Mouse (Mus musculus): ENCODE results near the gene Smndc1. TPM values are rescaled to one million over a fixed set of nuclear protein-coding genes. Genes with fewer than 3 reads are reported as not detected.

Gene Smndc1
- 42.4 and 43.5 TPM in 2 replicates for polyA plus RNA-seq (2014; fragmentation: Nextera tagmentation; extraction: Ambion mirVana)

DNA sequence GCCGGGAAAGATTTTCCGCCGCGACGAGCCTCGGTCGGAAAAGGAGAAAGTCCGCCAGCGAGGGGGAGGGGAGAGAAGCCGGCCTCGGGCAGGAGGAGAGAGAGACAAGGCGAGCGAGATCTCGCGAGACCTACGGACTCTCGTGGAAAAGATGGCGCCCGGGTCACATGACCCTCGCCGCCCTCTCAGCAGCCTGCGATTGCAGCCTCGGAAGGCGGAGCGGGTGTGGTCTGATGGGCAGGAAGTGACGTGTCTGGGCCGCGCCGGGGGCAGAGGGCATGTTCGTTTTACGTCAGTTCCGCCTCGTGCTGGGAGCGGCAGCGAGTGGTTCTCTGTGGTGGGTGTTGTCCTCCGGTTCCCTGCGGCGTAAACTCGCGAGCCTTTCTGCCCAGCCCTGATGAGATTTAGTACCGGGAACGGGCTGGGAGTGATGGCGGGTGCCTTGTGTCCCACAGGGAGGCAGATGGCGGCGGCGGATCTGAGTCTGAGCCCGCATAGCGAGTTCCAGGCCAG is at the start of gene Smndc1:
Gene Smndc1, minus strand, starts transcription at position 84 of the 513 bp plus-strand sequence.
- peaks cover 9% of the 10 kb centered on the region for H3K4me1 ChIP-seq (ENCODE audit: control insufficient read depth, insufficient read depth, low read length)
- H3K36me3 ChIP-seq (ENCODE audit: control insufficient read depth, insufficient read depth, low read length), result peaks cover 30% of the 10 kb centered on the region
- ATAC-seq (ENCODE audit: insufficient number of reproducible peaks, insufficient read depth, low FRiP score, low read depth), result peak; percentile 97
- peak within 1 kb of the TSS; percentile 99 for H3K4me3 ChIP-seq (ENCODE audit: low read depth, low read length)
- under 1% methylated on average over 48 of the region's 48 CpGs for whole genome bisulfite sequencing
- no peaks in the 10 kb centered on the region for H3K27me3 ChIP-seq (ENCODE audit: control insufficient read depth, insufficient read depth, low read length)
- peak within 1 kb of the TSS; percentile 99 for H3K9ac ChIP-seq (replicated peaks; ENCODE audit: low read depth, low read length)
- peak within 1 kb of the TSS; percentile 56 for H3K4me2 ChIP-seq (replicated peaks; ENCODE audit: low read depth, low read length)
- H3K9me3 ChIP-seq (ENCODE audit: control insufficient read depth, low read depth, low read length), result no peaks in the 10 kb centered on the region
- H3K27ac ChIP-seq (ENCODE audit: low read length), result peak within 1 kb of the TSS; percentile 99

DNA sequence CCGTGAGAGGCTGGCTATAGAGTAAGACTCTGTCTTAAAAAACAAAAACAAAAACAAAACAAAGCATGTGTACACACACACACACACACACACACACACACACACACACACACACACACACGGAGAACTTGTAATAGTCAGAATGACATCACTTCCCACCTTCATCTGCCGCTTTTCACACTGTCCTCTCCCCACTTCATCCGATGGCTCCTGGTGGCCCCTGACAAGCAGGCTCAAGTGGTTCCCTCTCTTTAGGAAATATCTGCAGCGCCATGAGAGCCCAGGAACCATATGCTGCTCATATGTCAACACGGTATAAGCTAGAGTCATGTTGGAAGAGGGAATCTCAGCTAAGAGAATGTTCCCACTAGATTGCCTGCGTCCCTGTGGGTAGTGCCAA is 49.0 kb upstream of the Smndc1 start:
- no peaks in the 10 kb centered on the region for H3K27me3 ChIP-seq (ENCODE audit: control insufficient read depth, insufficient read depth, low read length)
- peaks cover 17% of the 10 kb centered on the region for H3K4me1 ChIP-seq (ENCODE audit: control insufficient read depth, insufficient read depth, low read length)
- no peak overlapping the region for H3K4me2 ChIP-seq (replicated peaks; ENCODE audit: low read depth, low read length)
- no peaks in the 10 kb centered on the region for H3K9me3 ChIP-seq (ENCODE audit: control insufficient read depth, low read depth, low read length)
- H3K27ac ChIP-seq (ENCODE audit: low read length), result no peak overlapping the region
- H3K4me3 ChIP-seq (ENCODE audit: low read depth, low read length), result no peak overlapping the region
- WGBS, result 72% methylated on average over 7 of the region's 7 CpGs
- ATAC-seq (ENCODE audit: insufficient number of reproducible peaks, insufficient read depth, low FRiP score, low read depth), result no peak
- no peak overlapping the region for H3K9ac ChIP-seq (replicated peaks; ENCODE audit: low read depth, low read length)
- no peaks in the 10 kb centered on the region for H3K36me3 ChIP-seq (ENCODE audit: control insufficient read depth, insufficient read depth, low read length)

DNA sequence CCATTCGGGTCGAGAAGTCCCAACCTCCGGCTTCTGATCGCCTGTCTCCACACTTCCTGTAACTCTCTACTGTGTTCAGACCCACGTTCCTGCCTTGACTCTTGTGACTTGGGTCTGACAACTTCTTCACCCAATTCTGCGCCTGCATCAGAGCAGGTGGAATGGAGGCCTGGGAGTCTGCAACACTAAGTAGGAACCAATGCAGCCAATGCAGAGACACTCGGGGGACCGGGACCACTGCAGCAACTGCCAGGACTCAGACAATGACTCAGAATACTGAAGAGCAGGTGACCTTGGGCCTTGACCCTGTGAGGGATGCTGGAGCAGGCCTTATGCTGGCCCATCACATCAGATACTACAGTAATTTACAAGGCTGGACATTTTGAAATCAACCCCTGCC is 47.6 kb upstream of the Smndc1 start:
- peaks cover 17% of the 10 kb centered on the region for H3K4me1 ChIP-seq (ENCODE audit: control insufficient read depth, insufficient read depth, low read length)
- H3K4me3 ChIP-seq (ENCODE audit: low read depth, low read length), result no peak overlapping the region
- 68% methylated on average over 8 of the region's 8 CpGs for WGBS
- H3K9ac ChIP-seq (replicated peaks; ENCODE audit: low read depth, low read length), result no peak overlapping the region
- H3K27ac ChIP-seq (ENCODE audit: low read length), result peak overlapping the region; percentile 75; the same call in 1 of the 2 replicates
- no peaks in the 10 kb centered on the region for H3K9me3 ChIP-seq (ENCODE audit: control insufficient read depth, low read depth, low read length)
- no peaks in the 10 kb centered on the region for H3K36me3 ChIP-seq (ENCODE audit: control insufficient read depth, insufficient read depth, low read length)
- no peak for ATAC-seq (ENCODE audit: insufficient number of reproducible peaks, insufficient read depth, low FRiP score, low read depth)
- no peak overlapping the region for H3K4me2 ChIP-seq (replicated peaks; ENCODE audit: low read depth, low read length)
- no peaks in the 10 kb centered on the region for H3K27me3 ChIP-seq (ENCODE audit: control insufficient read depth, insufficient read depth, low read length)

DNA sequence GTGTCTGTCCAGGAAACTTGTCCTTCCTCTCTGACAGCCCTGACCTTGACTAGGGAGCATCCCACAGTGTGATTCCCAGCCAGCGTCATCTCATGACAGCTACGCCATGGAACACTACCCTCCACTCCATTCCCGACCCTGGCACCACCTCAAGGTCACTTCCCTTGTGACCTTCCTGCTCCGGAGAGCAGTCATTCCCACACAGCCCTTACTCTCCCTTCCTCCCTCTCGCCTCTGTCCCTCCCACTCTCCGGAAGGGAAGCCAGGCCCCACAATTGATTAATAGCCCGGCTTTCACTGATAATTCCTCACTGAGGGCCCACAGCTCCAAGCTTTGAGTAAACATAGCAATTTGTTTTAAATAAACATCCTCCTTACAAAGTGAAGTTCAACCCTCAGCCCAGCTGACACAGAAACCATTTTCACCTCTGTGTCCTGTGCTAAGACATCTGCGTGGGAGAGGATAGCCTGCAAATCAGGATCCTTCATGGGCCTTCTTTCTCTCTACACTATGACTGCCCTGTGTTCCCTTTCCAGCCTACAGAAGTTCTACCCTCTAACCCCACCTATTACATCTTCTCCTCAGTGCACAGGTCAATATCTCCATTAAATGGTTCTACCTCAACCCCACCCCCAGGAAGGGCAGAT is 47.1 kb upstream of the Smndc1 start:
- Histone ChIP-seq H3K27me3 (ENCODE audit: control insufficient read depth, insufficient read depth, low read length) (no peaks in the 10 kb centered on the region), H3K9ac (replicated peaks; ENCODE audit: low read depth, low read length) (no peak overlapping the region), H3K4me2 (replicated peaks; ENCODE audit: low read depth, low read length) (no peak overlapping the region), H3K27ac (ENCODE audit: low read length) (peak overlapping the region; percentile 75; the same call in 1 of the 2 replicates), H3K9me3 (ENCODE audit: control insufficient read depth, low read depth, low read length) (no peaks in the 10 kb centered on the region), H3K36me3 (ENCODE audit: control insufficient read depth, insufficient read depth, low read length) (no peaks in the 10 kb centered on the region), H3K4me3 (ENCODE audit: low read depth, low read length) (no peak overlapping the region), H3K4me1 (ENCODE audit: control insufficient read depth, insufficient read depth, low read length) (peaks cover 17% of the 10 kb centered on the region)
- 8% methylated on average over 8 of the region's 8 CpGs for WGBS
- ATAC-seq (ENCODE audit: insufficient number of reproducible peaks, insufficient read depth, low FRiP score, low read depth), result peak; percentile 77; the same call in 1 of the 2 replicates

DNA sequence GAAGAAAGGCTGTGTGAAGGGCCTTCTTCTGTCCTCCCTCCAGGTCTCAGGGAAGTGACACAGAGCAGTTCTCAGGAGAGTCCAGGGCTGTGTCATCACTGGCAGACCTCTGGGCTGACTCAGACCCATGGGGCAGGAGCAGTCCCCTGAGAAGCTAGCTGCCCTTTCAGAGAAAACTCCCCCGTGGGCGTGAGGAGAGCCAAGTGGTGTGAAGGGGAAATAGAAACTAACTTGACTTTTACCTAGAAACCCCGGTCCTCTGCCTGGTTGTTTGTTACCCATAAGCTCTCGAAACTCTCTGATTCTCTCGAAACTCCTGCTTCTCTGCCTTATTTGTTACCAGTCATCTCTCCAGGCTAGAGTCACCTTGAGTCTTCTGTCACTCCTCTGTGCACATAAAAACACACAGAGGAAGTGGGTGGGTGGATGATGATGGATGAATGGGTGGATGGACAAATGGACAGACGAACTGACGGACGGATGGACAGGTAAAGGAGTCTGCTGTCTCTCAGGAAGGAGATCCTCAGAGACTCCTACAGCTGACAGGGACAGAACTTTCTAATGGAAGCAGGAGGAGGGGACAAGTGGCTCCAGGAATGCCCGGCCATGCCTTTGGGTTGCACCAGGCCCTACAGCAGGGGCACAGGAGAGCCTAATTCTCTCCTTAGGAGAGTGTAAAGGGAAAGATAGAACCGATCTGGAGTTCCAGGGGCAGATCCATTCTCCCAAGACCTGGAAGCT is 43.7 kb upstream of the Smndc1 start:
- WGBS, result 75% methylated on average over 10 of the region's 10 CpGs
- H3K9ac ChIP-seq (replicated peaks; ENCODE audit: low read depth, low read length), result no peak overlapping the region
- peaks cover 17% of the 10 kb centered on the region for H3K4me1 ChIP-seq (ENCODE audit: control insufficient read depth, insufficient read depth, low read length)
- H3K27me3 ChIP-seq (ENCODE audit: control insufficient read depth, insufficient read depth, low read length), result no peaks in the 10 kb centered on the region
- no peaks in the 10 kb centered on the region for H3K36me3 ChIP-seq (ENCODE audit: control insufficient read depth, insufficient read depth, low read length)
- no peaks in the 10 kb centered on the region for H3K9me3 ChIP-seq (ENCODE audit: control insufficient read depth, low read depth, low read length)
- H3K4me2 ChIP-seq (replicated peaks; ENCODE audit: low read depth, low read length), result no peak overlapping the region
- H3K27ac ChIP-seq (ENCODE audit: low read length), result no peak overlapping the region
- no peak overlapping the region for H3K4me3 ChIP-seq (ENCODE audit: low read depth, low read length)
- no peak for ATAC-seq (ENCODE audit: insufficient number of reproducible peaks, insufficient read depth, low FRiP score, low read depth)

DNA sequence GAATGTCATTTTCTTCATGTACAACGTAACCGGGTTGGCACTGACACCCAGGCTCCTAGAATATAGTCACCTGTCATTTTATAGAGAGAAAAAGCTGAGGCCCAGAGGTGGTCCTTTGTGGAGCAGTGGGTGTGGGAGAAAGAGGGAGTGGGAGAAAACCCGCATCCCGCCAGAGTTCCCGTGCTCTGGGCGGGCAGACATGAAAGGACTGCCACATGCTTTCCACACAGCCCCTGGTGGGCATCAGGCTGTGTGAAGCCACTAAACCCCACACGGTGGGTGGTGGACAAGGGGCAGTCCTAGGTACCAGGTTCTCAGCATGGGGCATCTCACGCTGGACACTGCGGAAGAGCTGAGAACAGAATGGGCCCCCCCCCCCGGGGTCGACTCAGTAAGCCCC is 40.6 kb upstream of the Smndc1 start:
- no peak for ATAC-seq (ENCODE audit: insufficient number of reproducible peaks, insufficient read depth, low FRiP score, low read depth)
- no peaks in the 10 kb centered on the region for H3K27me3 ChIP-seq (ENCODE audit: control insufficient read depth, insufficient read depth, low read length)
- peaks cover 6% of the 10 kb centered on the region for H3K4me1 ChIP-seq (ENCODE audit: control insufficient read depth, insufficient read depth, low read length)
- no peaks in the 10 kb centered on the region for H3K36me3 ChIP-seq (ENCODE audit: control insufficient read depth, insufficient read depth, low read length)
- WGBS, result 88% methylated on average over 11 of the region's 11 CpGs
- no peak overlapping the region for H3K4me3 ChIP-seq (ENCODE audit: low read depth, low read length)
- H3K9ac ChIP-seq (replicated peaks; ENCODE audit: low read depth, low read length), result no peak overlapping the region
- H3K9me3 ChIP-seq (ENCODE audit: control insufficient read depth, low read depth, low read length), result no peaks in the 10 kb centered on the region
- H3K4me2 ChIP-seq (replicated peaks; ENCODE audit: low read depth, low read length), result no peak overlapping the region
- no peak overlapping the region for H3K27ac ChIP-seq (ENCODE audit: low read length)

DNA sequence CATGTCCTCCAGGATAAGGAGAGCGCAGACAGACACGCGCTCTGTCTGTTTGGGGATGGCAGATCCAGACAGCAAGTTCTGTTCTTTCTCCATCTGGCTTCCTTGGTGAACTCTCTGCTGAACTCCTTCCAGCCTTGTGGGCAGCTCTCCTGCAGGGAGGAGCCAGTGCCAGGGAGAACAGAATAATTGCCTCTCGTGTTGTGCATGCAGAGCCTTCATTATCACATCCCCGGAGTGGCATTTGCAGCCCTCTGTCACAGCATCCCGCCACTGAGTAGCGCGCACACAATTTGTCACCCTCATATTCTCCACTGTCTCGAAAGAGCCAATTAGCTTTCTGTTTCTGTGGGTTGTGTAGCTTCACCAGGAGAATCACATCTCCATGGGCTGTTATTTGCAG is 40.0 kb upstream of the Smndc1 start:
- ATAC-seq (ENCODE audit: insufficient number of reproducible peaks, insufficient read depth, low FRiP score, low read depth), result no peak
- H3K4me3 ChIP-seq (ENCODE audit: low read depth, low read length), result no peak overlapping the region

DNA sequence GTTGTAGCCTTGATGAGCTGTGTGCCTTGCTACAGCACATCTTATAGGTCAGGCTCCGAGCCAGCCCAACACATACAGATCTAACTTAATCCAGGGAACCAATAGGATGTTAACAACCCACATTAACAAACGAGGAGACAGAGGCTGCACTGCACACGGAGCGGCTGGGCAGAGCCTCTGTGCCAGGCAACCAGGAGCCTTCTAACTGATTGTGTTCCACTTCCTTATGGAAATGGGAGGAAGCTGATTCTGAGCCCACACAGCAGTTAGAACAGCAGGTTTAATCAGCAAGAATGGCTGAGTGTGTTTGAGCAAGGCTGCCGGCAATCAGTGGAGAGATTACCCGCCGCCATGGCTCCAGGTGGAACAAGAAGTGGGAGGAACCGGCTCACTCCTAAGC is 37.4 kb upstream of the Smndc1 start:
- no peak overlapping the region for H3K9ac ChIP-seq (replicated peaks; ENCODE audit: low read depth, low read length)
- no peaks in the 10 kb centered on the region for H3K9me3 ChIP-seq (ENCODE audit: control insufficient read depth, low read depth, low read length)
- H3K27ac ChIP-seq (ENCODE audit: low read length), result peak overlapping the region; percentile 34
- no peak overlapping the region for H3K4me3 ChIP-seq (ENCODE audit: low read depth, low read length)
- peak; percentile 47; the same call in 1 of the 2 replicates for ATAC-seq (ENCODE audit: insufficient number of reproducible peaks, insufficient read depth, low FRiP score, low read depth)
- peaks cover 6% of the 10 kb centered on the region for H3K4me1 ChIP-seq (ENCODE audit: control insufficient read depth, insufficient read depth, low read length)
- no peak overlapping the region for H3K4me2 ChIP-seq (replicated peaks; ENCODE audit: low read depth, low read length)
- WGBS, result 44% methylated on average over 8 of the region's 8 CpGs
- no peaks in the 10 kb centered on the region for H3K36me3 ChIP-seq (ENCODE audit: control insufficient read depth, insufficient read depth, low read length)
- H3K27me3 ChIP-seq (ENCODE audit: control insufficient read depth, insufficient read depth, low read length), result no peaks in the 10 kb centered on the region

More for the DNA sequence above, 40.0 kb upstream of the Smndc1 start:
- Histone ChIP-seq H3K9me3 (ENCODE audit: control insufficient read depth, low read depth, low read length) (no peaks in the 10 kb centered on the region), H3K4me1 (ENCODE audit: control insufficient read depth, insufficient read depth, low read length) (peaks cover 6% of the 10 kb centered on the region), H3K4me2 (replicated peaks; ENCODE audit: low read depth, low read length) (no peak overlapping the region), H3K27ac (ENCODE audit: low read length) (no peak overlapping the region), H3K36me3 (ENCODE audit: control insufficient read depth, insufficient read depth, low read length) (no peaks in the 10 kb centered on the region), H3K27me3 (ENCODE audit: control insufficient read depth, insufficient read depth, low read length) (no peaks in the 10 kb centered on the region), H3K9ac (replicated peaks; ENCODE audit: low read depth, low read length) (no peak overlapping the region)
- WGBS, result 75% methylated on average over 9 of the region's 9 CpGs

Measured in stomach, embryonic 14.5 days (tissue).